Mouse (Mus musculus): Measurements from ENCODE around the gene Itln1. TPM values are rescaled to one million over a fixed set of nuclear protein-coding genes. Genes with fewer than 3 reads are reported as not detected.

The Itln1 gene
- total and polyA plus RNA-seq, 3 experiments: not detected

DNA sequence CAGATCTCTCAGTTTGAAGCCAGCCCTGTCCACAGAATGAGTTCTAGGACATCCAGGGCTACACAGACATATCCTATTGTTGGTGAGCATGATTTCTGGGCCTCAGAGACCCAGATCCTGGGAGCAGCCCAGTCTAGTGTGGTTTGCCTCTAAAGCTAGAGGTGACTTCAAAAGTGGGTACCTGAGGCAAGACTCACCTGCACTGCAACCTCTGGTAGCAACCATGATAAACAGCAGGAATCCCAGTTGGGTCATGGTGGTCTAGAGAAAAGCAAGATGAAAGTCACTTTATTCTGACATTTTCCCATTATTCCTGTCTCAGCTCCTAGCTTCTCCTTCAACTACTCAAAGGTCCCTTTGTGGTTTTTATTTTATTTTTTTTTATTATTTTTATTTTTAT, 537 bp downstream of the Itln1 start:
- Histone ChIP-seq H3K4me1 (ENCODE audit: insufficient read depth, low read depth, low read length) (no peaks in the 10 kb centered on the region), H3K27me3 (ENCODE audit: insufficient read depth, low read length) (no peaks in the 10 kb centered on the region), H3K36me3 (replicated peaks) (no peaks in the 10 kb centered on the region), H3K9me3 (replicated peaks) (peaks cover 23% of the 10 kb centered on the region), H3K4me3 (ENCODE audit: low read depth, low read length) (no peak overlapping the region)
- TF ChIP-seq GATA1 (IDR thresholded peaks at IDR 0.05; ENCODE audit: borderline replicate concordance, low read length) (no peak), POLR2AphosphoS5 (IDR thresholded peaks at IDR 0.05; ENCODE audit: insufficient replicate concordance, low read depth, low read length) (no peak), CTCF (IDR thresholded peaks at IDR 0.05; ENCODE audit: low read depth, low read length) (no peak), GATA2 (IDR thresholded peaks at IDR 0.05; ENCODE audit: borderline replicate concordance, low read depth, low read length) (no peak), TAL1 (conservative IDR thresholded peaks at IDR 0.05; ENCODE audit: low read depth, low read length) (no peak)
- ATAC-seq (ENCODE audit: extremely low read depth, insufficient number of reproducible peaks, low FRiP score, poor library complexity, severe bottlenecking): no peak; the same call in 1 of the 2 replicates
- no peak for DNase-seq (ENCODE audit: low spot score)

DNA sequence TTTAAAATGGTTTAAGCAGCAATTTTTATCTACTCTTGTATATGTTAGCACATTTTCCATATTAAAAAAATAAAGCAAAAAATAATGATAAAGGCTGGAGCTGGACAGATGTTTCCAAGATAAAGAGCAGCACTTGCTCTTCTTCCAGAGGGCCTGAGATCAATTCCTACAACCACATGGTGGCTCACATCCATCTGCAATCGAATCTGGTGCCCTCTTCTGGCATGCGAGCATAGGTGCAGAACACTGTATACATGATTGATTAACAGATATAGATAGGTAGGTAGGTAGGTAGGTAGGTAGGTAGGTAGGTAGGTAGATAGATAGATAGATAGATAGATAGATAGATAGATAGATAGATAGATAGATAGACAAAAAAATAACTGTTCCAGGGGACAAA, 2.3 kb downstream of the Itln1 start:
- ATAC-seq (ENCODE audit: extremely low read depth, insufficient number of reproducible peaks, low FRiP score, poor library complexity, severe bottlenecking) (no peak), DNase-seq (ENCODE audit: low spot score) (no peak)
- H3K4me3 ChIP-seq (ENCODE audit: low read depth, low read length): no peak overlapping the region
- H3K9me3 ChIP-seq (replicated peaks): peaks cover 15% of the 10 kb centered on the region
- H3K4me1 ChIP-seq (ENCODE audit: insufficient read depth, low read depth, low read length): no peaks in the 10 kb centered on the region
- no peak for TF ChIP-seq CTCF (IDR thresholded peaks at IDR 0.05; ENCODE audit: low read depth, low read length)
- no peak for TF ChIP-seq GATA1 (IDR thresholded peaks at IDR 0.05; ENCODE audit: borderline replicate concordance, low read length)
- no peak for TF ChIP-seq POLR2AphosphoS5 (IDR thresholded peaks at IDR 0.05; ENCODE audit: insufficient replicate concordance, low read depth, low read length)
- no peak for TF ChIP-seq TAL1 (conservative IDR thresholded peaks at IDR 0.05; ENCODE audit: low read depth, low read length)
- no peak for TF ChIP-seq GATA2 (IDR thresholded peaks at IDR 0.05; ENCODE audit: borderline replicate concordance, low read depth, low read length)
- no peaks in the 10 kb centered on the region for H3K27me3 ChIP-seq (ENCODE audit: insufficient read depth, low read length)
- no peaks in the 10 kb centered on the region for H3K36me3 ChIP-seq (replicated peaks)

DNA sequence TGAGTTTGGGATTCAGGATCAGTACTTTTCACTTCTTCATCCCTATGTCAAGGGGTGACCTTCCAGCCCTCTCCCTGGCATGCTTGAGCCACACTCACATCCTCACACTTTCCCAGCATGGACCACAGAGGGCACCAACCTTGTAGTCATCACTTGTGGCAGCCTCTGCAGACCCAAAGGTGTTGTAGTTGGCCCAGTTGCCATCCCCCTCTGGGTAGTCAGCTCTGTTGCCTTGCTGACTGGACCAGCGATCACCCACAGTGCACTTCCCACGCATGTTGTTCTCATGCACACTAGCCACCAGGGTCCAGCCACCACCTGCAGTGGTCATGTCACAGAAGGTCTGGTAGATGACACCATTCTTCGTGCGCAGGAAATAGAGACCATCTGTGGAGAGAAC, 3.7 kb downstream of the Itln1 start:
- Histone ChIP-seq H3K4me1 (ENCODE audit: insufficient read depth, low read depth, low read length) (no peaks in the 10 kb centered on the region), H3K9me3 (replicated peaks) (peaks cover 14% of the 10 kb centered on the region), H3K27me3 (ENCODE audit: insufficient read depth, low read length) (no peaks in the 10 kb centered on the region), H3K4me3 (ENCODE audit: low read depth, low read length) (no peak overlapping the region), H3K36me3 (replicated peaks) (no peaks in the 10 kb centered on the region)
- DNase-seq (ENCODE audit: low spot score): no peak
- no peak; the same call in 1 of the 2 replicates for TF ChIP-seq POLR2AphosphoS5 (IDR thresholded peaks at IDR 0.05; ENCODE audit: insufficient replicate concordance, low read depth, low read length)
- TF ChIP-seq TAL1 (conservative IDR thresholded peaks at IDR 0.05; ENCODE audit: low read depth, low read length): no peak
- TF ChIP-seq GATA1 (IDR thresholded peaks at IDR 0.05; ENCODE audit: borderline replicate concordance, low read length): no peak
- TF ChIP-seq CTCF (IDR thresholded peaks at IDR 0.05; ENCODE audit: low read depth, low read length): no peak; the same call in 1 of the 2 replicates
- TF ChIP-seq GATA2 (IDR thresholded peaks at IDR 0.05; ENCODE audit: borderline replicate concordance, low read depth, low read length): no peak
- ATAC-seq (ENCODE audit: extremely low read depth, insufficient number of reproducible peaks, low FRiP score, poor library complexity, severe bottlenecking): no peak

DNA sequence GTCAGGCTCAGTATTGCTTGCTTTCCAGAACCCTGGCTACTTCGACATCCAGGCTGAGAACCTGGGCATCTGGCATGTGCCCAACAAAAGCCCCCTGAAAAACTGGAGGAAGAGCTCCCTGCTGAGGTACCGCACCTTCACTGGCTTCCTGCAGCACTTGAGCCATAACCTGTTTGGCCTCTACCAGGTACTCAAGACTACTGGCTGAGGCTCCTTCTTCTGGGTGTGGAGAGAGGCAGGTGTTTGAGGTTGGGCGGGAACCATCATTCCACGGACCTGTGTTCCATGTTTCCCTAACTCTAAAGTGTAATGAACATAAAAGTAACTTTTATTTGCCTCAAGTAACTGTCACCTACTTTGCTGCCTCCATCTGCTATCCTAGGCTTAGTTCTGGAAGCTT, 19.5 kb downstream of the Itln1 start:
- Histone ChIP-seq H3K27me3 (ENCODE audit: insufficient read depth, low read length) (no peaks in the 10 kb centered on the region), H3K4me3 (ENCODE audit: low read depth, low read length) (no peak overlapping the region), H3K4me1 (ENCODE audit: insufficient read depth, low read depth, low read length) (no peaks in the 10 kb centered on the region; the same call in 1 of the 2 replicates), H3K9me3 (replicated peaks) (peaks cover 8% of the 10 kb centered on the region), H3K36me3 (replicated peaks) (no peaks in the 10 kb centered on the region)
- DNase-seq (ENCODE audit: low spot score) (no peak), ATAC-seq (ENCODE audit: extremely low read depth, insufficient number of reproducible peaks, low FRiP score, poor library complexity, severe bottlenecking) (no peak)
- TF ChIP-seq GATA1 (IDR thresholded peaks at IDR 0.05; ENCODE audit: borderline replicate concordance, low read length): no peak
- no peak for TF ChIP-seq POLR2AphosphoS5 (IDR thresholded peaks at IDR 0.05; ENCODE audit: insufficient replicate concordance, low read depth, low read length)

DNA sequence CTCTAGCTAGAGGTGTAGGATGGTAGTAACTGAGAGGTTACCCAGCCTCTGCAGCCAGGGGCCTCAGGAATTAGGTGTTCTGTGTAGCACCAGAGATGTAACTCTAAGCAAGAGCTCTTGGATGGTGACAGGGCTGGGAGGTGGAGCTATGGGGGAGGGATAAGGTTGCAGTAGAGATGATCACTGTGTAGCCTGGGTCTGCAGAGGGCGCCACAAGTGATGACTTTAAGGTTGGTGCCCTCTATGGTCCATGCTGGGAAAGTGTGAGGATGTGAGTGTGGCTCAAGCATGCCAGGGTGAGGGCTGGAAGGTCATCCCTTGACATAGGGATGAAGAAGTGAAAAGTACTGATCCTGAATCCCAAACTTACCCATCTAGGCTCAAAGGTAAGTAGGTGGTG, 20.1 kb downstream of the Itln1 start:
- no peak for TF ChIP-seq TAL1 (conservative IDR thresholded peaks at IDR 0.05; ENCODE audit: low read depth, low read length)
- TF ChIP-seq GATA1 (IDR thresholded peaks at IDR 0.05; ENCODE audit: borderline replicate concordance, low read length): no peak
- TF ChIP-seq CTCF (IDR thresholded peaks at IDR 0.05; ENCODE audit: low read depth, low read length): no peak
- TF ChIP-seq GATA2 (IDR thresholded peaks at IDR 0.05; ENCODE audit: borderline replicate concordance, low read depth, low read length): no peak
- no peak; the same call in 1 of the 2 replicates for TF ChIP-seq POLR2AphosphoS5 (IDR thresholded peaks at IDR 0.05; ENCODE audit: insufficient replicate concordance, low read depth, low read length)
- Histone ChIP-seq H3K9me3 (replicated peaks) (peaks cover 8% of the 10 kb centered on the region), H3K27me3 (ENCODE audit: insufficient read depth, low read length) (no peaks in the 10 kb centered on the region), H3K4me1 (ENCODE audit: insufficient read depth, low read depth, low read length) (no peaks in the 10 kb centered on the region; the same call in 1 of the 2 replicates), H3K36me3 (replicated peaks) (no peaks in the 10 kb centered on the region), H3K4me3 (ENCODE audit: low read depth, low read length) (no peak overlapping the region)
- ATAC-seq (ENCODE audit: extremely low read depth, insufficient number of reproducible peaks, low FRiP score, poor library complexity, severe bottlenecking): no peak
- no peak for DNase-seq (ENCODE audit: low spot score)

DNA sequence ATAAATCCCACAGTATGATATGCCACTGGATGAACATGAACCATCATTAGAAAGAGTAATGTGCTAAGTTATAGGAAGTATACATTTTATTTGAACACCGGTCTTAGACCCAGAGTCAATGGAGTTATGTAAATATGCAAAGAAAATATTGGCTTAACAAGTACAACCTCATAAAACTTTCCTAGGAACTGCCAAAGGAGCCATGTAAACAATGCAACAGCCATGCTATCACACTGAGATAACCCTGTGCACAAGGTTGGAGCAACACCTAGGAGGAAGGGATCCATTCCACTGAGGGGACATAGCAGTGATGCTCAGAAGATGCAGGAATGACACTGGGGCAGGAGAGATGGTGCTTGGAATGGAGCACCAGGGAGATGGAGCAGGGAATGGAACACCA, 21.3 kb downstream of the Itln1 start:
- ATAC-seq (ENCODE audit: extremely low read depth, insufficient number of reproducible peaks, low FRiP score, poor library complexity, severe bottlenecking) (no peak), DNase-seq (ENCODE audit: low spot score) (no peak)
- Histone ChIP-seq H3K27me3 (ENCODE audit: insufficient read depth, low read length) (no peaks in the 10 kb centered on the region), H3K9me3 (replicated peaks) (peaks cover 8% of the 10 kb centered on the region), H3K4me1 (ENCODE audit: insufficient read depth, low read depth, low read length) (no peaks in the 10 kb centered on the region; the same call in 1 of the 2 replicates), H3K36me3 (replicated peaks) (no peaks in the 10 kb centered on the region), H3K4me3 (ENCODE audit: low read depth, low read length) (no peak overlapping the region)
- TF ChIP-seq POLR2AphosphoS5 (IDR thresholded peaks at IDR 0.05; ENCODE audit: insufficient replicate concordance, low read depth, low read length): no peak
- TF ChIP-seq GATA2 (IDR thresholded peaks at IDR 0.05; ENCODE audit: borderline replicate concordance, low read depth, low read length): no peak
- TF ChIP-seq TAL1 (conservative IDR thresholded peaks at IDR 0.05; ENCODE audit: low read depth, low read length): no peak
- TF ChIP-seq GATA1 (IDR thresholded peaks at IDR 0.05; ENCODE audit: borderline replicate concordance, low read length): no peak
- TF ChIP-seq CTCF (IDR thresholded peaks at IDR 0.05; ENCODE audit: low read depth, low read length): no peak
